Comparison of ENCODE assay signal across 20 mouse cellular contexts in the genomic region with DNA sequence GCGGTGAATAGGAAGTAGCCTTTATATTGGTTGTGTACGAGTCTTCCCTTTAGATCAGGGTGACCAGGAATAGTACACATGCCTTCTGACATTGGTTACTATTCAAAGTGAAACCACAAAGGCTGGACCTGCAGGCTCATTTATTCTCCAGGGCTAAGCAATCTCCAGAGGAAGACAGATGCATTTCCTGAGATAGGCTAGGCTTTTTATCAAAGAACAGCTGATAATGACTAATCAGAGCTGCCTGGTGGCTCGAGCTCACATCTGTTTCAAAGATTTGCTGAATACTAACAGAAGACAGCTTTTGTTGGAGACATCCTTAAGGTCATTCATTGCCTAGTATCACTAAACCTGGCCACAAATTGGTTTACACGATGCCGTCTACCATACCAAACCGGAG.
DNase-seq lines count a peak whose midpoint lies in the region; TF ChIP-seq lines count a peak whose summit lies in the region.
"Had no signal": no experiment of that assay in that cellular context is flagged by ENCODE, and none has a peak within 500 bp of the region (broad histone marks: within the 10 kb centered on the region; RNA-seq: fewer than 3 reads in every experiment).

No protein-coding gene starts in this region.

- intact Hi-C loops in heart, postnatal 36 days (cut with DNase I) = no loop called here
- intact Hi-C loops in heart, postnatal 10 days (cut with DNase I) = no loop called here

- TF ChIP-seq POLR2A in thymus, adult 2 months (IDR thresholded peaks at IDR 0.05; ENCODE audit: control insufficient read depth, extremely low read depth, insufficient read depth, low read length, poor library complexity) = no peak

- no peak overlapping the region for H3K27ac ChIP-seq in thymus, adult 2 months (ENCODE audit: control insufficient read depth, insufficient read depth, low read length)
- H3K27ac ChIP-seq: embryonic facial prominence, embryonic 15.5 days; forebrain, embryonic 10.5 days; heart, adult 2 months; heart, embryonic 15.5 days; hindbrain, embryonic 13.5 days; hindbrain, postnatal 0 days had no signal

- H3K36me3 ChIP-seq in thymus, adult 2 months (ENCODE audit: control insufficient read depth, insufficient read depth, low read length) = no peaks in the 10 kb centered on the region
- H3K36me3 ChIP-seq: embryonic facial prominence, embryonic 15.5 days; forebrain, embryonic 10.5 days; heart, embryonic 15.5 days; hindbrain, embryonic 13.5 days had no signal

- no peak for TF ChIP-seq CTCF in thymus, adult 2 months (IDR thresholded peaks at IDR 0.05; ENCODE audit: borderline replicate concordance, control insufficient read depth, extremely low read depth, insufficient read depth, low read length, poor library complexity)

- H3K4me3 ChIP-seq in thymus, adult 2 months (ENCODE audit: control insufficient read depth, insufficient read depth, low read length) = no peak overlapping the region
- H3K4me3 ChIP-seq: embryonic facial prominence, embryonic 15.5 days; erythroblast, embryonic 14.5 days; forebrain, embryonic 10.5 days; heart, adult 2 months; heart, embryonic 15.5 days; hindbrain, embryonic 13.5 days had no signal

- peak; percentile 96 for DNase-seq in heart, adult 11 months
- DNase-seq in heart, postnatal 36 days = no peak
- peak; percentile 3 to 5 for DNase-seq in heart, postnatal 10 days
- DNase-seq in heart, postnatal 4 days = no peak
- peak; percentile 17 for DNase-seq in brain, adult 2 months (ENCODE audit: low read depth, low spot score)
- no peak for DNase-seq in thymus, adult 2 months
- no peak for DNase-seq in thymus, postnatal 0 days (ENCODE audit: low spot score)
- DNase-seq: adrenal gland, postnatal 10 days; cerebellum, adult 2 months; cerebellum, postnatal 14 days; gastrocnemius, postnatal 36 days; heart, adult 2 months; kidney, adult 11 months; kidney, adult 9 months had no signal

- 44% methylated on average over 6 of the region's 6 CpGs for WGBS in thymus, adult 2 months

- no peaks in the 10 kb centered on the region for H3K27me3 ChIP-seq in thymus, adult 2 months (ENCODE audit: control insufficient read depth, insufficient read depth, low read length)
- H3K27me3 ChIP-seq: embryonic facial prominence, embryonic 15.5 days; heart, embryonic 15.5 days; hindbrain, embryonic 13.5 days had no signal

- no peaks in the 10 kb centered on the region for H3K4me1 ChIP-seq in thymus, adult 2 months (replicated peaks; ENCODE audit: control insufficient read depth, insufficient read depth, low read length)
- H3K4me1 ChIP-seq: embryonic facial prominence, embryonic 15.5 days; heart, embryonic 15.5 days; hindbrain, embryonic 13.5 days had no signal

Comparison
In these comparisons a context has a peak if more than half of its experiments do, and no peak if none do; other contexts are left out.
1. DNase-seq: peak in heart, adult 11 months (single experiment), heart, postnatal 10 days (2 of 2) and brain, adult 2 months (single experiment); none in heart, postnatal 36 days (0 of 2), heart, postnatal 4 days (single experiment), thymus, adult 2 months (single experiment) and thymus, postnatal 0 days (single experiment).